Mouse (Mus musculus): ENCODE results near the gene Pim3. TPM values are rescaled to one million over a fixed set of nuclear protein-coding genes. Genes with fewer than 3 reads are reported as not detected.

Pim3 gene
- polyA plus RNA-seq, 1 experiment, result 60.3 TPM

- Histone ChIP-seq H3K4me3 (ENCODE audit: low read depth, low read length) (no peak overlapping the region), H3K4me1 (ENCODE audit: control insufficient read depth, insufficient read depth, insufficient read length, low read length) (no peaks in the 10 kb centered on the region), H3K27me3 (ENCODE audit: control insufficient read depth, insufficient read depth, low read length) (no peaks in the 10 kb centered on the region), H3K36me3 (ENCODE audit: control insufficient read depth, insufficient read depth, low read length) (no peaks in the 10 kb centered on the region), H3K27ac (ENCODE audit: insufficient read depth, low read depth, low read length) (no peak overlapping the region)
- no peak for TF ChIP-seq CTCF (IDR thresholded peaks at IDR 0.05; ENCODE audit: extremely low read depth, insufficient read length, insufficient replicate concordance, low read depth, low read length)
- no peak for TF ChIP-seq POLR2A (IDR thresholded peaks at IDR 0.05; ENCODE audit: low read depth, low read length)
- WGBS, result 89% methylated on average over 9 of the region's 9 CpGs
Measured at GRCm38 (mm10) chr15:88883342-88883741, 21.4 kb downstream of the Pim3 start.

GRCm38 (mm10) chr15:88885376-88885775 lies 23.4 kb downstream of the Pim3 start:
- Histone ChIP-seq H3K36me3 (ENCODE audit: control insufficient read depth, insufficient read depth, low read length) (no peaks in the 10 kb centered on the region), H3K4me1 (ENCODE audit: control insufficient read depth, insufficient read depth, insufficient read length, low read length) (no peaks in the 10 kb centered on the region), H3K4me3 (ENCODE audit: low read depth, low read length) (no peak overlapping the region), H3K27me3 (ENCODE audit: control insufficient read depth, insufficient read depth, low read length) (no peaks in the 10 kb centered on the region), H3K27ac (ENCODE audit: insufficient read depth, low read depth, low read length) (no peak overlapping the region)
- TF ChIP-seq POLR2A (IDR thresholded peaks at IDR 0.05; ENCODE audit: low read depth, low read length), result no peak
- WGBS, result 79% methylated on average over 6 of the region's 6 CpGs

GRCm38 (mm10) chr15:88889032-88889431 lies 27.0 kb downstream of the Pim3 start:
- H3K27me3 ChIP-seq (ENCODE audit: control insufficient read depth, insufficient read depth, low read length), result no peaks in the 10 kb centered on the region
- H3K36me3 ChIP-seq (ENCODE audit: control insufficient read depth, insufficient read depth, low read length), result no peaks in the 10 kb centered on the region
- TF ChIP-seq POLR2A (IDR thresholded peaks at IDR 0.05; ENCODE audit: low read depth, low read length), result no peak
- no peak for TF ChIP-seq CTCF (IDR thresholded peaks at IDR 0.05; ENCODE audit: extremely low read depth, insufficient read length, insufficient replicate concordance, low read depth, low read length)
- H3K4me3 ChIP-seq (ENCODE audit: low read depth, low read length), result no peak overlapping the region
- WGBS, result 87% methylated on average over 3 of the region's 3 CpGs
- peaks cover 13% of the 10 kb centered on the region for H3K4me1 ChIP-seq (ENCODE audit: control insufficient read depth, insufficient read depth, insufficient read length, low read length)
- H3K27ac ChIP-seq (ENCODE audit: insufficient read depth, low read depth, low read length), result no peak overlapping the region

- H3K27me3 ChIP-seq (ENCODE audit: control insufficient read depth, insufficient read depth, low read length), result no peaks in the 10 kb centered on the region
- TF ChIP-seq CTCF (IDR thresholded peaks at IDR 0.05; ENCODE audit: extremely low read depth, insufficient read length, insufficient replicate concordance, low read depth, low read length) (no peak), POLR2A (IDR thresholded peaks at IDR 0.05; ENCODE audit: low read depth, low read length) (no peak)
- no peaks in the 10 kb centered on the region for H3K36me3 ChIP-seq (ENCODE audit: control insufficient read depth, insufficient read depth, low read length)
- no peak overlapping the region for H3K4me3 ChIP-seq (ENCODE audit: low read depth, low read length)
- H3K27ac ChIP-seq (ENCODE audit: insufficient read depth, low read depth, low read length), result no peak overlapping the region
- 90% methylated on average over 3 of the region's 3 CpGs for WGBS
- peaks cover 13% of the 10 kb centered on the region for H3K4me1 ChIP-seq (ENCODE audit: control insufficient read depth, insufficient read depth, insufficient read length, low read length)
Measured at GRCm38 (mm10) chr15:88889994-88890393, 28.0 kb downstream of the Pim3 start.

- WGBS, result 1% methylated on average over 41 of the region's 41 CpGs
- H3K27ac ChIP-seq (ENCODE audit: insufficient read depth, low read depth, low read length), result 0 out of 2 replicates have a peak overlapping the region, but pooled peaks have one; percentile 4
Measured at GRCm38 (mm10) chr15:88890751-88891675, 29.0 kb downstream of the Pim3 start.

GRCm38 (mm10) chr15:88891676-88892040 lies 29.7 kb downstream of the Pim3 start:
- no peak for TF ChIP-seq POLR2A (IDR thresholded peaks at IDR 0.05; ENCODE audit: low read depth, low read length)
- no peak for TF ChIP-seq CTCF (IDR thresholded peaks at IDR 0.05; ENCODE audit: extremely low read depth, insufficient read length, insufficient replicate concordance, low read depth, low read length)
- Histone ChIP-seq H3K4me3 (ENCODE audit: low read depth, low read length) (peak overlapping the region; percentile 61), H3K36me3 (ENCODE audit: control insufficient read depth, insufficient read depth, low read length) (no peaks in the 10 kb centered on the region), H3K27me3 (ENCODE audit: control insufficient read depth, insufficient read depth, low read length) (no peaks in the 10 kb centered on the region), H3K27ac (ENCODE audit: insufficient read depth, low read depth, low read length) (no peak overlapping the region), H3K4me1 (ENCODE audit: control insufficient read depth, insufficient read depth, insufficient read length, low read length) (peaks cover 13% of the 10 kb centered on the region)
- 51% methylated on average over 8 of the region's 8 CpGs for WGBS

More at GRCm38 (mm10) chr15:88890751-88891675, 29.0 kb downstream of the Pim3 start:
- no peaks in the 10 kb centered on the region for H3K36me3 ChIP-seq (ENCODE audit: control insufficient read depth, insufficient read depth, low read length)
- TF ChIP-seq CTCF (IDR thresholded peaks at IDR 0.05; ENCODE audit: extremely low read depth, insufficient read length, insufficient replicate concordance, low read depth, low read length), result no peak
- TF ChIP-seq POLR2A (IDR thresholded peaks at IDR 0.05; ENCODE audit: low read depth, low read length), result peak; percentile 10
- H3K27me3 ChIP-seq (ENCODE audit: control insufficient read depth, insufficient read depth, low read length), result no peaks in the 10 kb centered on the region
- H3K4me1 ChIP-seq (ENCODE audit: control insufficient read depth, insufficient read depth, insufficient read length, low read length), result peaks cover 13% of the 10 kb centered on the region
- H3K4me3 ChIP-seq (ENCODE audit: low read depth, low read length), result peak overlapping the region; percentile 61

- Histone ChIP-seq H3K36me3 (ENCODE audit: control insufficient read depth, insufficient read depth, low read length) (no peaks in the 10 kb centered on the region), H3K27me3 (ENCODE audit: control insufficient read depth, insufficient read depth, low read length) (no peaks in the 10 kb centered on the region), H3K27ac (ENCODE audit: insufficient read depth, low read depth, low read length) (no peak overlapping the region), H3K4me1 (ENCODE audit: control insufficient read depth, insufficient read depth, insufficient read length, low read length) (peaks cover 13% of the 10 kb centered on the region), H3K4me3 (ENCODE audit: low read depth, low read length) (no peak overlapping the region)
- TF ChIP-seq POLR2A (IDR thresholded peaks at IDR 0.05; ENCODE audit: low read depth, low read length) (no peak), CTCF (IDR thresholded peaks at IDR 0.05; ENCODE audit: extremely low read depth, insufficient read length, insufficient replicate concordance, low read depth, low read length) (no peak)
- 94% methylated on average over 1 of the region's 1 CpGs for WGBS
Measured at GRCm38 (mm10) chr15:88892252-88892651, 30.3 kb downstream of the Pim3 start.
